Mouse (Mus musculus) thymus, adult 2 months (tissue): ENCODE measurements around the gene Ddx54.
A peak's percentile ranks its signal among the peaks of the same experiment; 100 is the strongest.

ENCODE experiments used
- CTCF ChIP-seq: fragments of 200-500 bp; IDR thresholded peaks from 2 replicates; pipeline ENCODE4 v1.5.1; 2012; ENCODE audit warnings: mild to moderate bottlenecking, control low read depth, low read length, moderate library complexity, borderline replicate concordance; ENCODE audit not compliant: control insufficient read depth, poor library complexity, insufficient read depth; ENCODE audit errors: extremely low read depth
- POLR2A ChIP-seq: fragments of 200-500 bp; IDR thresholded peaks from 2 replicates; pipeline ENCODE4 v1.6.1; 2012; ENCODE audit warnings: mild to moderate bottlenecking, low read length, control low read depth, moderate library complexity; ENCODE audit not compliant: control insufficient read depth, poor library complexity, insufficient read depth; ENCODE audit errors: extremely low read depth

DNA sequence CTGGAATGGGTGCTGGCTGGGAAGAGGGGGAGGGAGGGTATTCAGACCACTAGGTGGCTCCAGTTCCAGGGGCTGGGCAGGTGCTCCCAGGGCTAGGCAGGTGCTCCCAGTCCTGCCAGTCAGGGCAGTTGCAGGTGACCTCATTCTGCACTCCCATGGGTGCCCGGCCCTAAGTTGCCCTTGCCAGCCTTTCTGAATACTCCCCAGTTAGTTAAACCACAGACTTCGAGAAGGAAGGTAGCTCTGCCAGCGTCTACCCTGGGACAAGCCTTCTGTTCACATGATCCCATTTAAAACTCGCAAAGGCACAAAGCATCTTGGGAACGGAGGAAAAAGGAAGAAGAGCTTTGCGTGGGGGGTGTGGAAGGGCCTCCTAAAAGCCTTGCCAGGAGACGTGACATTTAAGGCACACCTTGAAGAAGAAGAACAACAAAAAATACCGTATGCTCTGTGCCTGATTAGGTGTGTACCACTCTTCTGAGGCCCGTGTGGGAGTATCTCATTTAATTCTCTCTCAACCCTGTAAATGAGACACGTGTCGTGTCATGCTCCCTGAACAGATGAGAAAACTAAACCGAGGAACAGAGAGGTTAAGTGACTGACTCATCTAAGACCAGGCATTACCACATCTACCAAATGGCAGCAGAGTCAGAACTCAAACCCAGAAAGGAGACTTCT, 35.4 kb downstream of the Ddx54 start:
- TF ChIP-seq CTCF, result peak; percentile 64; the same call in 1 of the 2 replicates
- no peak for TF ChIP-seq POLR2A
